Mouse (Mus musculus) neural tube, embryonic 11.5 days (tissue): ENCODE results near the gene Slc22a4. TPM values are rescaled to one million over a fixed set of nuclear protein-coding genes. Genes with fewer than 3 reads are reported as not detected.
"Not testable (repeated sequence)": the region's sequence is repeated elsewhere in the genome, so short reads cannot be mapped to it uniquely, and the experiment has no call there.

Experiments
- ATAC-seq: fragments of 200-750 bp; cut with Nextera tagmentation; 2 replicates; pipeline ENCODE4 v1.8.0; 2017; ENCODE audit warnings: moderate number of reproducible peaks, mild to moderate bottlenecking, moderate TSS enrichment, moderate library complexity; ENCODE audit not compliant: insufficient read depth, low FRiP score, low TSS enrichment
- DNase-seq: peaks from one replicate; pipeline ENCODE4 v3.0.0-alpha.2; 2015; ENCODE audit warnings: low spot score
- H3K27ac ChIP-seq: fragments of 300-500 bp; sonication (generic); 2 replicates; pipeline ENCODE4 v1.5.1; 2014; ENCODE audit warnings: low read depth, mild to moderate bottlenecking, low read length
- H3K27me3 ChIP-seq: fragments of 300-500 bp; sonication (generic); 2 replicates; pipeline ENCODE4 v1.6.1; 2014; ENCODE audit warnings: mild to moderate bottlenecking, low read length, mixed read lengths; ENCODE audit not compliant: control insufficient read depth, insufficient read depth
- H3K36me3 ChIP-seq: fragments of 300-500 bp; sonication (generic); 2 replicates; pipeline ENCODE4 v1.6.1; 2014; ENCODE audit warnings: mild to moderate bottlenecking, low read length, moderate library complexity, mixed read lengths; ENCODE audit not compliant: control insufficient read depth, insufficient read depth
- H3K4me1 ChIP-seq: fragments of 300-500 bp; sonication (generic); 2 replicates; pipeline ENCODE4 v1.6.1; 2014; ENCODE audit warnings: low read length, mixed read lengths; ENCODE audit not compliant: control insufficient read depth, insufficient read depth
- H3K4me2 ChIP-seq: fragments of 300-500 bp; sonication (generic); 2 replicates; pipeline ENCODE4 v1.6.1; 2014; ENCODE audit warnings: low read depth, mild to moderate bottlenecking, moderate library complexity
- H3K4me3 ChIP-seq: fragments of 300-500 bp; sonication (generic); 2 replicates; pipeline ENCODE4 v1.5.1; 2014; ENCODE audit warnings: low read depth, low read length
- H3K9ac ChIP-seq: fragments of 300-500 bp; sonication (generic); 2 replicates; pipeline ENCODE4 v1.6.1; 2014; ENCODE audit warnings: mild to moderate bottlenecking, low read length
- H3K9me3 ChIP-seq: fragments of 300-500 bp; sonication (generic); 2 replicates; pipeline ENCODE4 v1.6.1; 2016; ENCODE audit warnings: low read length; ENCODE audit not compliant: control insufficient read depth
- WGBS: fragments of 180-500 bp; shearing (Covaris S2); extraction: QIAGEN DNeasy Blood & Tissue Kit; methylation state at CpG from one replicate; pipeline ENCODE4 v1.1.7; 2014; 5-methylcytosine and 5-hydroxymethylcytosine counted together
- polyA plus RNA-seq: library from polyadenylated mRNA; unstranded; fragments of >200 nt; fragmentation: Nextera tagmentation; extraction: Ambion mirVana; gene quantifications from 2 replicates; pipeline ENCODE4 v1.2.1, GENCODE M21; 2014

Gene Slc22a4
- polyA plus RNA-seq, 1 experiment from 2014 or later, result 0.72 TPM

GRCm38 (mm10) chr11:54051161-54051560 lies 23.3 kb upstream of the Slc22a4 start:
- no peaks in the 10 kb centered on the region for H3K36me3 ChIP-seq
- DNase-seq, result no peak
- no peak overlapping the region for H3K27ac ChIP-seq
- no peaks in the 10 kb centered on the region for H3K9me3 ChIP-seq
- WGBS, result 89% methylated on average over 7 of the region's 7 CpGs
- H3K9ac ChIP-seq, result no peak overlapping the region
- no peak overlapping the region for H3K4me3 ChIP-seq
- H3K4me2 ChIP-seq, result no peak overlapping the region
- H3K4me1 ChIP-seq, result no peaks in the 10 kb centered on the region; the same call in 1 of the 2 replicates
- H3K27me3 ChIP-seq, result no peaks in the 10 kb centered on the region
- ATAC-seq, result no peak

DNA sequence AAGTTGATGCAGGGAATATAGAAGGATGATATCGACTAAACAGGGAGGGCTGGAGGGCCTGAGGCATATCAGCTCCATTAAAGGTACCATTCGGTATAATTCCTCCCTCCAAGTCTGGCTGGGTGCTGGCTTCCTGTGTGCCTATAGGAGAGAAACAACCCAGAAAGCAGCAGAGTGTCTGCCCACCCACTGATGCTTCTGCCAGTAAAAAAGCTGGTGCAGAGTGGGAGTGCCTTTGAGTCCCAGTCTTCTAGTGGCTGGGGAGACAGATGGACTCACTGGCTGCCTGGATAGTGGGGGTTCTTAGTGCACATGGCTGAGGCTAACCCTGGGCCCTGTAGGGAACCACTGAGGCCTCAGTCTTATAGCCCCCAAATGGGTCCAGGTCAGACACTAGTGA lies 22.3 kb upstream of the Slc22a4 start:
- 83% methylated on average over 2 of the region's 2 CpGs for WGBS

GRCm38 (mm10) chr11:54040676-54041075 lies 12.8 kb upstream of the Slc22a4 start:
- no peaks in the 10 kb centered on the region for H3K27me3 ChIP-seq
- no peak overlapping the region for H3K9ac ChIP-seq
- no peak overlapping the region for H3K27ac ChIP-seq
- H3K36me3 ChIP-seq, result no peaks in the 10 kb centered on the region
- no peak overlapping the region for H3K4me2 ChIP-seq
- no peaks in the 10 kb centered on the region for H3K9me3 ChIP-seq
- no peak overlapping the region for H3K4me3 ChIP-seq
- DNase-seq (no peak), ATAC-seq (no peak)
- no peaks in the 10 kb centered on the region for H3K4me1 ChIP-seq
- WGBS, result 95% methylated on average over 6 of the region's 6 CpGs

More for the DNA sequence above, 22.3 kb upstream of the Slc22a4 start:
- Histone ChIP-seq H3K4me3 (no peak overlapping the region), H3K27me3 (no peaks in the 10 kb centered on the region), H3K4me1 (no peaks in the 10 kb centered on the region), H3K9me3 (no peaks in the 10 kb centered on the region), H3K36me3 (no peaks in the 10 kb centered on the region), H3K4me2 (no peak overlapping the region), H3K9ac (no peak overlapping the region), H3K27ac (no peak overlapping the region)
- DNase-seq, result no peak
- ATAC-seq, result no peak

GRCm38 (mm10) chr11:54032872-54033271 lies 5.0 kb upstream of the Slc22a4 start:
- not testable (repeated sequence) for H3K4me1 ChIP-seq, H3K27me3 ChIP-seq, ATAC-seq, H3K36me3 ChIP-seq, H3K27ac ChIP-seq, H3K4me2 ChIP-seq, H3K9me3 ChIP-seq, H3K4me3 ChIP-seq, H3K9ac ChIP-seq, DNase-seq
- 100% methylated on average over 1 of the region's 3 CpGs for WGBS

DNA sequence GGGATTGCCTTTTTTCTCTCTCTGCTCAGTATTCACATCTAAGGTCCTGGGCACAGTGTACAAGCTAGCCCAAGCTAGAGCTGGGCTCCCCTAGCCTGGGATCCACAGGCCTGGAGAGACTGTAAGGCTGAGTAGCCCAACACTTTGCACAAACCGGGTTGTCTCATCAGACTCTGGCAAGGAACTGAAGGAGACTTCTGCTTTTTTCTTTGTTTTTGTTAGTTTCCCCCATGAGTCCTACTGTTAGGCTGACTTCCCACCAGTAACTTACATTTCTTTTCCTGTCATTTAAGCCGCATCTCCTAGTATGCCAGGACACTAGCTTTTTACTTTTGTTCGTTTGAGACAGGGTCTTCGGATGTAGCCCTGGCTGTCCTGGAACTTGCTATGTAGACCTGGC lies 1.1 kb upstream of the Slc22a4 start:
- no peak for DNase-seq
- Histone ChIP-seq H3K9ac (no peak overlapping the region), H3K4me2 (peak overlapping the region; percentile 96), H3K4me1 (no peaks in the 10 kb centered on the region), H3K36me3 (no peaks in the 10 kb centered on the region), H3K9me3 (no peaks in the 10 kb centered on the region), H3K4me3 (no peak overlapping the region; the same call in 1 of the 2 replicates), H3K27ac (no peak overlapping the region), H3K27me3 (peaks cover 15% of the 10 kb centered on the region; the same call in 1 of the 2 replicates)
- no peak for ATAC-seq
- 75% methylated on average over 4 of the region's 4 CpGs for WGBS

- H3K27ac ChIP-seq, result no peak overlapping the region
- peak overlapping the region; percentile 69 for H3K9ac ChIP-seq
- H3K4me1 ChIP-seq, result no peaks in the 10 kb centered on the region
- H3K36me3 ChIP-seq, result no peaks in the 10 kb centered on the region
- WGBS, result 18% methylated on average over 31 of the region's 31 CpGs
- H3K27me3 ChIP-seq, result peaks cover 15% of the 10 kb centered on the region; the same call in 1 of the 2 replicates
- no peak for DNase-seq
- H3K4me3 ChIP-seq, result peak overlapping the region; percentile 48
- no peaks in the 10 kb centered on the region for H3K9me3 ChIP-seq
- ATAC-seq, result no peak
- H3K4me2 ChIP-seq, result peak overlapping the region; percentile 96
These were observed 503 bp downstream of the Slc22a4 start for GRCm38 (mm10) chr11:54027131-54028043.

DNA sequence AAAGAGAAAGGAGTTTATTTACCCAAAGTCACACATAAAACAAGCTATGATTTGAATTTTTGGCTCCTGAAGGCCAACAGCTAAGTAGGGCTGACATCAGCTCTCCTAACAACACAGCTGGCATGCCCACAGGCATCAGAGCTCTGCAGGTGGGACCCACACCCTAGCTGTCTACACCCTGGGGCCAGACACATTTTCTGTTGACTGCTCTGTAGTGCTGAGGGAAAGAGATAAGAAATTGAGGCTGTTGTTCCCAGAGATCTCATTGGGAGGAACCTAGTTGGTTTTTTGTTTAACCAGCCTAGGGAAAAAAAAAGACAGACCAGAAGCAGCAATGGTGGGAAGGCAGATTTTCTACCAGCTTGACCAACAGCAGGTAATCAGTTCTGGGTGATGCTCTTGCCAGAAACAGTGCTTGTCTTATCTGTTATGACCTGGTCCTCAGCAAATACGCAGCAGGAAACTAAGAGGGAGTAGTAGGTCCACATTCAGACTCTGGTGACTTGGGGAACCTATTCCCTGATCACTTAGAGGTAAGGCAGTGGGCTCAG lies 1.3 kb downstream of the Slc22a4 start:
- Histone ChIP-seq H3K27ac (no peak overlapping the region), H3K4me1 (no peaks in the 10 kb centered on the region), H3K9me3 (no peaks in the 10 kb centered on the region), H3K4me3 (no peak overlapping the region), H3K9ac (no peak overlapping the region), H3K36me3 (no peaks in the 10 kb centered on the region), H3K4me2 (no peak overlapping the region), H3K27me3 (peaks cover 15% of the 10 kb centered on the region; the same call in 1 of the 2 replicates)
- ATAC-seq, result no peak
- DNase-seq, result no peak
- WGBS, result 85% methylated on average over 1 of the region's 1 CpGs

GRCm38 (mm10) chr11:54021396-54022093 lies 6.3 kb downstream of the Slc22a4 start:
- no peak overlapping the region for H3K4me3 ChIP-seq
- no peak for ATAC-seq
- H3K27ac ChIP-seq, result no peak overlapping the region
- DNase-seq, result no peak
- H3K9me3 ChIP-seq, result no peaks in the 10 kb centered on the region
- 84% methylated on average over 5 of the region's 5 CpGs for WGBS
- no peaks in the 10 kb centered on the region for H3K4me1 ChIP-seq
- H3K9ac ChIP-seq, result no peak overlapping the region
- H3K36me3 ChIP-seq, result no peaks in the 10 kb centered on the region
- no peak overlapping the region for H3K4me2 ChIP-seq
- 0 out of 2 replicates have a peak, but pooled peaks cover 3% of the 10 kb centered on the region for H3K27me3 ChIP-seq
